Mouse (Mus musculus) left cerebral cortex, adult 2 months (tissue): ENCODE measurements around the gene Tigd3. TPM values are rescaled to one million over a fixed set of nuclear protein-coding genes. Genes with fewer than 3 reads are reported as not detected.

Experiments used
- DNase-seq, 2 experiments: peaks; one replicate each; pipeline ENCODE4 v3.0.0; 2021 to 2022; ENCODE audit warnings: low spot score in 2 of 2, mixed read lengths in 1 of 2; ENCODE audit errors: extremely low spot score in 1 of 2
- H3K27ac ChIP-seq: fragments of 200-600 bp; 2 replicates; pipeline ENCODE4 v1.8.1; 2022
- H3K4me3 ChIP-seq: fragments of 200-600 bp; 2 replicates; pipeline ENCODE4 v1.8.1; 2022
- CTCF ChIP-seq: fragments of 200-600 bp; IDR thresholded peaks from 2 replicates; pipeline ENCODE4 v1.8.1; 2022; ENCODE audit warnings: antibody characterized with exemption, mild to moderate bottlenecking, moderate library complexity
- intact Hi-C: fragments of 180-260 bp; cut with DNase I; formaldehyde crosslinking; loops from one replicate; pipeline ENCODE4 v1.15.1; 2025
- total RNA-seq, 2 experiments: library from RNA; stranded (reverse); gene quantifications; 2 replicates each; pipeline ENCODE4 v1.2.3; 2021

Tigd3 gene
- total RNA-seq, 2 experiments from 2014 or later, result 4.3 to 4.7 TPM

DNA sequence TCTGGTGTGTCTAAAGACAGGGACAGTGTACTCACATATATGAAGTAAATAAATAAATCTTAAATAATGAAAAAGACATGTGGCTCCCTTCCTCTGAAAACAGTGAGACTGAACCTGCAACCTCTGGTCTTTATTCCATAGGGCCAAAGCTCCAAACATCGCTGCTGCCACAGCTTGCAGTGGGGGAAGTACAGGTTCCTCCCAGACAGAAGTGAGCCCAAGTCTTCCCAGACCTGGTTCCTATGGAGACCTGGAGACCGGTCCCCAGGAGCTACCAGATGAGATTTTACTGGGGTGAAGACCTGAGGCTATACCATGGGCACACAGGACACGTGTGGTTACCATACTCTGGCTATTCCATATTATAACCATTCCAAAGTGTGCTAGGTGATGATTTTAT lies 43.1 kb downstream of the Tigd3 start:
- H3K4me3 ChIP-seq, result no peak overlapping the region
- DNase-seq, result no peak
- intact Hi-C loops, result loop anchor here (1.0 to 2.0 kb wide), 3 partner anchors 24 to 64 kb away; partner anchors contain the start of gene Frmd8
- peak overlapping the region; percentile 99 for H3K27ac ChIP-seq
- no peak for TF ChIP-seq CTCF

GRCm38 (mm10) chr19:5849843-5850527 lies 44.0 kb downstream of the Tigd3 start:
- TF ChIP-seq CTCF, result peak; percentile 95
- Histone ChIP-seq H3K4me3 (0 out of 2 replicates have a peak overlapping the region, but pooled peaks have one; percentile 18), H3K27ac (peak overlapping the region; percentile 99)
- intact Hi-C loops, result loop anchor here (1.0 to 2.0 kb wide), 3 partner anchors 25 to 63 kb away; partner anchors contain the start of gene Frmd8
- peak; percentile 91 to 95 for DNase-seq

- intact Hi-C loops, result no loop called here
- TF ChIP-seq CTCF, result no peak
- DNase-seq, result no peak
- Histone ChIP-seq H3K4me3 (peak overlapping the region; percentile 27), H3K27ac (peak overlapping the region; percentile 99)
Measured at GRCm38 (mm10) chr19:5848826-5849672, 44.9 kb downstream of the Tigd3 start.

- peak; percentile 49 to 53 for DNase-seq
- H3K27ac ChIP-seq, result peak overlapping the region; percentile 99
- no peak for TF ChIP-seq CTCF
- peak overlapping the region; percentile 27 for H3K4me3 ChIP-seq
- intact Hi-C loops, result no loop called here
Measured at GRCm38 (mm10) chr19:5848032-5848825, 45.7 kb downstream of the Tigd3 start.

GRCm38 (mm10) chr19:5847306-5847796 lies 46.6 kb downstream of the Tigd3 start:
- peak overlapping the region; percentile 36; the same call in 1 of the 2 replicates for H3K4me3 ChIP-seq
- peak overlapping the region; percentile 99 for H3K27ac ChIP-seq
- intact Hi-C loops, result no loop called here
- no peak for TF ChIP-seq CTCF
- no peak for DNase-seq

DNA sequence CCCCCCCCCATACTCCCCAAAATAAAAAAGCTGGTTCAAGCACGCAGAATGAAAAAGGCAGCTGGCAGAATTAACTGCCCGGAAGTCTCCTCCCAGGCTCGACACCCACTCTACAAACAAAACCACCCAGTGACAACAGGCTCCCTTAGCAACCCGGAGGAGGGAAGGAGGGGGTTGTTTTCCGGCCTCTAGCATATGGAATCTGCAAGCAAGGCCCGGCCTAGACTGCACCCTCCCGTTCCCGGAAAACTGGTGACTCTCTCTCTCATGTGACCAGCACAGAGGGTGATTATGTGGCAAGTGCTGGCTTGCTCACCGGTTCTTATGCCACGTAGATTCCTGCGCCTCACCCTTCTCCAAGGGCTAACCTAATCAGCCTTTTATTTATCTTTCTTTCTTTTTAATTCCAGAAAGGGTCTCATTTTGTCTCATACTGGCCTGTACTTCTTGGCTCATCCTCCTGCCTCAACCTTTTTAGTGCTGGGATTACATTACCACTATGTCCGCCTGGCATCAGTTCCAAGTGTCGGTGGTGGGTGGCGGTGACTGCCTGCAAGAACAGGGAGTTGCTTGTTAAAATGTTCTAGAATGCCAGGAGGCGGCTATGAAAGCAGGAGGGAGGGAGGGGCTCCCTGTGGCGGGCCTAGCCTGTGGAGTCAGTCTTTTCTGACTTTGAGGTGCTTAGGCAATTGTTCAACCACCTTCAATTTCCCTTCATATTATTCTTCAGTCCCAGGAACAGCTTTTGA lies 47.2 kb downstream of the Tigd3 start:
- peak; percentile 82 to 87 for DNase-seq
- Histone ChIP-seq H3K27ac (peak overlapping the region; percentile 99), H3K4me3 (peak overlapping the region; percentile 36)
- intact Hi-C loops, result loop anchor here (1.0 kb wide), 2 partner anchors 24 to 43 kb away; no protein-coding TSS in a partner anchor
- TF ChIP-seq CTCF, result no peak; the same call in 1 of the 2 replicates

- peak; percentile 7 for TF ChIP-seq CTCF
- H3K27ac ChIP-seq, result peak overlapping the region; percentile 99
- DNase-seq, result no peak
- intact Hi-C loops, result loop anchor here (1.0 kb wide), 2 partner anchors 24 to 43 kb away; no protein-coding TSS in a partner anchor
- peak overlapping the region; percentile 41 for H3K4me3 ChIP-seq
Measured at GRCm38 (mm10) chr19:5846154-5846553, 47.8 kb downstream of the Tigd3 start.

- intact Hi-C loops, result loop anchor here (1.0 kb wide), 2 partner anchors 23 to 42 kb away; no protein-coding TSS in a partner anchor
- Histone ChIP-seq H3K27ac (peak overlapping the region; percentile 99), H3K4me3 (peak overlapping the region; percentile 41)
- DNase-seq, result peak; percentile 88 to 89
- peak; percentile 15 for TF ChIP-seq CTCF
Measured at GRCm38 (mm10) chr19:5845319-5846135, 48.4 kb downstream of the Tigd3 start.

GRCm38 (mm10) chr19:5844831-5845318 lies 49.1 kb downstream of the Tigd3 start:
- no peak for TF ChIP-seq CTCF
- intact Hi-C loops, result no loop called here
- Histone ChIP-seq H3K27ac (peak overlapping the region; percentile 99), H3K4me3 (peak overlapping the region; percentile 39)
- no peak for DNase-seq
